Mouse (Mus musculus): Measurements from ENCODE around the gene Rbbp7.
"Not testable (repeated sequence)": the region's sequence is repeated elsewhere in the genome, so short reads cannot be mapped to it uniquely, and the experiment has no call there.

Rbbp7 gene

DNA sequence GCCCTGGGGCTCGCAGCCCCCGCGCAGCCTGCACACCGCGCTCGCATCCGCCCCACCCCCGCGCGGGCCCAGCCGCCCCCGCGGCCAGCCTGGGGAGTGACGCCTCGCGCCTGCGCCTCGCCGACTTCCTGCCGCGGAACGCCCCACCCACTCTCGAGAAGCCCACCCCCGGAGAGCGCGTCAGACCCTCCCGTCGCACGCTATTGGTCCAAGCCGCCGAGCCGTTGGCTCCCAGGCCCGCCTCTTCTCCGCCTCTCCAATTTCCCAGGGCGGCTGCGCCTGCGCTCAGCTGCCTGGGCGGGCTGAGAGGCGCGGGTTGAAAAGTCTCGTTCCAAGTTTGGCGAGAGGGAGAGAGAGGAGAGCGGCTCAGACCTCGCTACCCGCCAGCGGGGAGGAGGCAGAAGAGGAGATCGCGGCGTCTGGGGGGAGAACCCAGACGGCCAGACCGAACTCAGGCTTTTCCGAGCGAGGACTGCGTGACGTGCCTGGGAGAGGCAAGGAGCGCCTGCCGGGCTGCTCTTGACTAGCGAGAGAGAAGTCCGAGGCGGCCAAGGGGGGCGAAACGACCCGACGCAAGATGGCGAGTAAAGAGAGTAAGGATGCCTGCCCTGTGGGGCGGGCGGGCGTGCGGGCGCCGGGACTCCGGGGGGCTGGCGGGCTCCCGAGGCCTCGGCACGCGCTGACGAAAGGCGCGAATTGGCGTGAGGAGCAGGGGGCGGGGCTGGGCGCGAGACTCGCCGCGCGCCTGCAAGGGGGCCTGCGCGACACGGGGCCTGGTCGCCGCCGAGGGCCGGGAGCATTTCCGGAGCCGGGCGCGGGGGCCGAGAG lies at the start of gene Rbbp7:
Rbbp7 (plus strand) TSS at position 288 of the 828 bp plus-strand sequence.
- peak; percentile 98 for ATAC-seq (ENCODE audit: insufficient number of reproducible peaks, low FRiP score, low TSS enrichment)

DNA sequence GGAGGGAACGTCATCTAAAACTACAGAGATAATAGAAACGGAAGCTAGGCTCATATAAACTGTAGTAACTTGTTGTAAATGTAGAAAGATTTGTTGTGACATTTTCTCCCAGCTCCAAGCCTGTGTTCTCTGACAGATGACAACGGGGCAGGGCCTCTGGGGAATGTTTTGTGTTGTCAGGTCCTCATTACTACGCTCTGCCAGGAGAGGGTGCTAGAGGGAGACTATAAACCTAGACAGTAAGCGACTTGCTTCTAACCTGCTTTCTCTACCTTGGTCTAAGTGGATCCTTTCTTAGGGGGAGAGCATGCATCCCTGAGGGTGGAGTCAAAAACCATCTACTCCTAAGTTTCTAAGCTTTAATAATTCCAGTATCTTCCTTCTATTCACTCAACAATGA lies 42.4 kb upstream of the Rbbp7 start:
- peak; percentile 40; the same call in 1 of the 2 replicates for ATAC-seq (ENCODE audit: insufficient number of reproducible peaks, low FRiP score, low TSS enrichment)

DNA sequence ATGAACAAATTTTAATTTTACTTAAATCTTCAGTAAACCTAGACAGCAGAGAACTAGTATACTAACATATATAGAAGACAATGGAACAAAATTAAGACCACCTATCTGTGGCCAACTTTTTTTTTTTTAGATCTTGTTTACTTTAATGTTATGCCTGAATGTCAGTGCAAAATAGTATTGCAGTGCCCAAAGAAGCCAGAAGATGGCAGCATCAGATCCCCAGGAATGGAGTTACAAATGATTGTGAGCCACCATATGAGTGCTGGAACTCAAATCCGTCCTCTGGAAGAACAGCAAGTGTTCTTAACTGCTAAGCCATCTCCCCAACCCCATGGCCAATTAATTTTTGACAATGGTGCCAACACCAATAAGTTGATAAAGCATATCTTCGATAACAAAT lies 40.6 kb upstream of the Rbbp7 start:
- ATAC-seq (ENCODE audit: insufficient number of reproducible peaks, low FRiP score, low TSS enrichment) = no peak

DNA sequence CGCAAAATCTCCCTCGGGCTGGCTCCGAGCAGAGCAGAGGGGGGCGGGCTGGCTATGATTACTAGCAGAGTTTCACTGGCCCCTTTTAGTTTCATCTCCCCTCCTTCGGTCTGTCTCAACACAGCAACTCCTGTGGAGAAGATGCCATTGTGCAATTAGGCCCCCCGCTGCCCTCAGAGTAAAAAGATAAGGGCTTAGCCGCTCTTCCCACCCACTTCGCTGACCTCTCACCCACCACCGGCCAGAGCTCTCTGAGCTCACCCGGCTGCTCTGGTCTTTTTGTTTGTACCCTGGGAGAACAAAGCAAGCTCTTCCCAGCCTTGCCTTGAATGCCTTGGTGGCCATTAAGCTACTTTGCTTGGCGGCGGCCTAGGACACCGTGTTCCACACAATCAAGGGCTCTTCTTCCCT lies 32.8 kb upstream of the Rbbp7 start:
- no peak for ATAC-seq (ENCODE audit: insufficient number of reproducible peaks, low FRiP score, low TSS enrichment)

DNA sequence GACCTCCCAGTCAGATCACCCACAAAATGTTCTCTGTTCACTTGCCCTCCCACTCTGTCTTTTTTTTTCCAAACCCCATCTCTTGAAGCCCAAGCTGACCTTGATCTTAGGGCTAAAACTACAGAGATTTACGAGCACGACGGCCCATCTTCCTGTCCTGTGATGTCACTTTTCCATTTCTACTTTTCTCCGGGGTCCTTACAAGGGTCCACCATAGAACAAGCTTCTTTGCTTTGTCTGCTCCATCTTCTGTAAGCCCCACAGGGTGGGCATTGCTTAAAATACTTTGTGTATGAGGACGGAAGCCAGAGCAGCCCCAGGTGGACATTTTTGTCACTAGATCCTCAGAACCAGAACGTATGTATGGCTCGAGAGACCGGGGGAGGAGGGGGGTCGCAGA lies 32.4 kb upstream of the Rbbp7 start:
- no peak for ATAC-seq (ENCODE audit: insufficient number of reproducible peaks, low FRiP score, low TSS enrichment)

DNA sequence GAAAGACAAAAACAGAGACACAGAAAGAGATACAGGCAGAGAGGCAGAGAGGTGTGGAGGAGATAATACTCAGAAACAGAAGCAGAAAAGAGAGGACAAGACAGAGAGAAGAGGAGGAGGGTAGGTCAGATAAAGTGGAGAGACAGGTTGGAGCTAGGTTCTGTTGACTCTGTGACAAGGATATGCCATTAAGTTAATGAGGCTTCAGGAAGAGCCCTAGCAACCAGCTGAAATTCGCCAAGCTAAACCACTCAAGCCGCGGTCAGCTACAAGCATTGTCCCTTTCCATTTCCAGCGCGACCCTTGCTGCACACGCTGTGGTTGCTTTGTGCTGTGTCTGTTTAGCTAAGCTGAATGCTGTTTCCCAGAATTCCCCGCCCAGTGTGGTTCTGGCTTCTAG lies 32.0 kb upstream of the Rbbp7 start:
- ATAC-seq (ENCODE audit: insufficient number of reproducible peaks, low FRiP score, low TSS enrichment) = no peak

DNA sequence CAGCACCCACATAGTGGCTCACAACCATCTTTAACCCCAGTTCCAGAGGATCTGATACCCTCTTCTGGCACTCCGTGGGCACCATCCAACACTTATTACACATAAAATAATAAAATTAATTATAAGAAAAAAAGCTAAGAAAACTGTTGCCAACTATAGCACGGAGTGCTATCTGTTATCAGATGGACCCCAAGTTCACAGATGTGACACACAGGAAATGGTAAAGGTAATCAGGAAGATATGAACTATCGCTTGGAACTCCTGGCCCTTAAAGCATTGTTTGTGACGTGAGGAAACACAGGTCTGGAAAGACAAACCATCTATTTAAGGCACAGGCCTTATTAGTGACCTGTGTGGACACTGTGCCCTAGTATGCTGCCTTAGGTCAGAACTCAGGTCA lies 30.2 kb upstream of the Rbbp7 start:
- no peak for ATAC-seq (ENCODE audit: insufficient number of reproducible peaks, low FRiP score, low TSS enrichment)

DNA sequence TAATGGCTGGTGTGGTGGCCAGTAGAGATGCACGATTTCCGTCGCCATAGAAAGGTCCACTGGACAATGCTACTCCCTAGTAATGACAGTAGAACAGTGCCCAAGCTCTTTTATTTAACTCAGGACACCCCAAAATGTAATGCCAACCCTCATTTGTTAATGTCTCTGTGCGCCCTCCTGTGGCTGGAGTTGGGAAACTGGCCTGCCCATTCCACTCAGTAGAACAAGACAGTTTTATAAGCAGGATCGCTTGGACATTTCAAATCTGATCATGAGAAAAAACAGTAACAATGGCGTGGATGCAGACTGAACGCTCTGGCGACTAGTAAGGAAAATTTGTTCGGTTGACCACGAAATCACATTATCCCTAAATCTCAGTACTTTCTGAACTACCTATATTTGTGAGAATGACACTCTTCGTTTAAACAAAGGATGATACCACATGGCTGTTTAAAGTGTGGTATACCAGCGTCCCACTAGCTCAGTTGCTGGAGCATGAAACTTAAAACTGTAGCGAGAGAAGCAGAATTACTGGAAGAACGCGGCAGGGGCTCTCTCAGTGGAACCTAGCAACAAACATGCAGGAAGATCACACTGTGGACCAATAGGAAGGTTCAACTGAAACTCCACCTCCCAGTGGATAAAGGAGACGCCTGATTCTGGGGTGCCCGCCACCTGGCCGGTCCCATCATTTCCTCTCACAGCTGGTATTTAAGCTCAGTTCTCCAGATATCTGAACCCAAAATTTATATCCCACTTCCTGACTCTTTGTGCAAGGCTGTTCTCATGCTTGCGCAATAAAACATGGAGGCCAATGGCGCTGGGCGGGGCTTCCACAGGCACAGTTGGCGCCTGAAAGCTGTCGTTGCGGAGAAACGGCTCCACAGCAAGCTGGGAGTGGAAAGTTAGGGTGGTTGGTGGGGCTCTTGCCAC lies 24.9 kb upstream of the Rbbp7 start:
- peak; percentile 97 for ATAC-seq (ENCODE audit: insufficient number of reproducible peaks, low FRiP score, low TSS enrichment)

DNA sequence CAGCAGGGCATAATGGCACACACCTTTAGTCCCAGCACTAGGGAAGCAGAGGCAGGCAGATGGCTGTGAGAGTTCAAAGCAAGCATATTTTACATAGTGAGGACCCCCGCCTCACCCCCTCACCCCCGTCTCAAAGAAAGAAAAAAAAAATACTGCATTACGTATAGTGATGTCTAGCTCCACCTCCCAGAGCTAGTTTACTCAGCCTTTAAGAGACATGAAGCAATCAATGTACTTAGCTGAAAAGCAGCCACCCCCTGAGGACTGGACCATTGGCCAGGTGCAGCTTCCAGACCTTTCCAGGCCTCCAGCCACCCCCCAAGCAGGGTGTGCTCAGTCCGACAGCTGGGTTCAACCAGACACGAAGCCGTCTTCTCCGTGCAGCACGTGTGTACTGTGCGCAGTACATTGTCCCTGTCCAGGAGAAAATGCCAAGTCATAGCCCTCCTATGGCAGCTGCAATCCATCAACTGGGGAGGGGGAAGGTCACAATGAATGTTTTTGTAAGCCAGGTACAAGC lies 24.0 kb upstream of the Rbbp7 start:
- 0 out of 2 replicates have a peak, but pooled peaks have one; percentile 11 for ATAC-seq (ENCODE audit: insufficient number of reproducible peaks, low FRiP score, low TSS enrichment)

DNA sequence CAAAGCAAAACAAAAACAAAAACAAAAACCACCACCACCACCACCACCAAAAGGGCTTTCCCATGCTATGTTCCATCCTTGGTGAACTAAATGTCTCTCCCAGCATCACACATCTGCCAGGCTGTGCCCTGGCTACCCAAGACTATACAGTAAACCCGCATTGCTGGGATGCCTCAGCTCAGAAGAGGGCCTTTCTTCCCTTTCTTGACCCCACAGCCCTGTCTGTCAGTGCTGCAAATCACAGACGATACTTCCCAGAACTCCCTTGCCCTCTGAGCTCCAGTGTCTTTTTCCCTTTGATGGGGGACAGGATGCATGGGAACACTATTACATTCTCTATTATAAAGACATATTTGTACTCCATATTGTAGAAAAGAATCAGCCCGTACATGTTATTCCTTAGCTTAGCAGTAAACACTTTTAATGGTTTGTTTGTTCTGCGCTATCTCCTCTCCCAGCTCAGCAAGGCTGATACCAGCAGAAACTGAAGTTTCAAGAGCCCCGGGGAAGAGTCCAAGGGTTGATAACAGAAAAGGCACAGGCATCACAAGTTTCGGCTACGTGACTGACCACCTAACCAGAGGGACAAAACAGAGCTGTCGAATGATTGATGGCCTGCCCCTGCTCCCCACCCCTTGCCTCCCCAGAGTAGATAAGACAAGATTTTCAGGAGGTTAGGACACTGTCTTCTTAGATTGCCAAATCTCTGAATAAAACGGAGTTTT lies 11.3 kb upstream of the Rbbp7 start:
- ATAC-seq (ENCODE audit: insufficient number of reproducible peaks, low FRiP score, low TSS enrichment) = no peak

DNA sequence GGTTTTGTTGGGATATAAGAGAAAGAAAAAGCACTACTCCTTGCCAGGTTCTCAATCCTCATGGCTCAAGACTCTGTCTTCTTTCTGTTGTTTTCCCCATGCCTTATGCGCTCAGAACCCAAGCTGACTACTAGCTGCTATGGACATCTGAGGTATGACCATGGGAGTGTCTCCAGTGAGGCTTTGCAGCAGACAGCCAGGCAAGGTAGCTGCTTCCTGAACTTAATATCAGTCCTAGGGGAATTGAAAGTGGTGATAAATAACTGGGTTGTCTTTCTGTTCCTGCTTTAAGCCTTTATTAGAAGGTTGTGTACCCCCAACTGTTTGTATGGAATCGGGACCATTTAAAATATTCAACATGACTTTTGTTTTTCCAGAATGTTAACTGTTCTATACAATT lies 7.8 kb upstream of the Rbbp7 start:
- ATAC-seq (ENCODE audit: insufficient number of reproducible peaks, low FRiP score, low TSS enrichment) = no peak

DNA sequence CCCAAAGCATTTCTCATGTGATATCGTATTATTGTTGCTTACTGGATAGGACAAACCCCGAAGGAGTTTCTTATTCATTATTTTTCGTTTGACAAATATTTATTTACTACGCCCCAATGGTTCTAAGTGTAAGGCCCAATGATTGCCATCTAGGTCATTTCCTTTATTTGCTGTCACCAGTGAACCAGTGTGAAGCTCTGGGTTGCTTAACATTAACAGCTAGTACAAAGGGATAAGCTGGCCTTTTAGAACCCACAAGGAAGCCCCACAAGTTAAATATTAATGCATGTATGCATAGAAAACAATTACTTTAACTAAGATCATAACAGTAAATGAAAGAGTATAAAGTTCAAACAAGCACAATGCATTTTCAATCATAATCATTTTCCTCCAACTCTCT lies 5.9 kb upstream of the Rbbp7 start:
- ATAC-seq (ENCODE audit: insufficient number of reproducible peaks, low FRiP score, low TSS enrichment) = no peak

DNA sequence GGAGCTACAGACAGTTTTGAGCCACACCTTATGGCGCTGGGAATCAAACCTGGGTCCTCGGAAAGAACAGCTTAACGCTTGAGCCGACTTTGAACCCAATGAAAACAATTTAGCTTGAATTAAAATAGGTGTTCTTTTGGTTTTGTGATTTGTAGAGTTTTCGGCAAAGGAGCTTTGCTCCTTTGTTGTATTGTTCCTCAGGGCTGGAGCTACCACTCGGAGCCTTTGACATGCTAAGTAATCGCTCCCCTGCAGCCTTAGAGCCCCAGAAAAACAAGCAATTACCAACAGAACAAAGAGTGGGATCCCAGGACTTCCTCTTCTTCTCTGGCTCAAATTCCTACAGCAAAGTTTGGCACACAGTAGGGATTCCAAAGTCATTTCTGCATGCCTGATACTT lies 4.1 kb upstream of the Rbbp7 start:
- no peak for ATAC-seq (ENCODE audit: insufficient number of reproducible peaks, low FRiP score, low TSS enrichment)

DNA sequence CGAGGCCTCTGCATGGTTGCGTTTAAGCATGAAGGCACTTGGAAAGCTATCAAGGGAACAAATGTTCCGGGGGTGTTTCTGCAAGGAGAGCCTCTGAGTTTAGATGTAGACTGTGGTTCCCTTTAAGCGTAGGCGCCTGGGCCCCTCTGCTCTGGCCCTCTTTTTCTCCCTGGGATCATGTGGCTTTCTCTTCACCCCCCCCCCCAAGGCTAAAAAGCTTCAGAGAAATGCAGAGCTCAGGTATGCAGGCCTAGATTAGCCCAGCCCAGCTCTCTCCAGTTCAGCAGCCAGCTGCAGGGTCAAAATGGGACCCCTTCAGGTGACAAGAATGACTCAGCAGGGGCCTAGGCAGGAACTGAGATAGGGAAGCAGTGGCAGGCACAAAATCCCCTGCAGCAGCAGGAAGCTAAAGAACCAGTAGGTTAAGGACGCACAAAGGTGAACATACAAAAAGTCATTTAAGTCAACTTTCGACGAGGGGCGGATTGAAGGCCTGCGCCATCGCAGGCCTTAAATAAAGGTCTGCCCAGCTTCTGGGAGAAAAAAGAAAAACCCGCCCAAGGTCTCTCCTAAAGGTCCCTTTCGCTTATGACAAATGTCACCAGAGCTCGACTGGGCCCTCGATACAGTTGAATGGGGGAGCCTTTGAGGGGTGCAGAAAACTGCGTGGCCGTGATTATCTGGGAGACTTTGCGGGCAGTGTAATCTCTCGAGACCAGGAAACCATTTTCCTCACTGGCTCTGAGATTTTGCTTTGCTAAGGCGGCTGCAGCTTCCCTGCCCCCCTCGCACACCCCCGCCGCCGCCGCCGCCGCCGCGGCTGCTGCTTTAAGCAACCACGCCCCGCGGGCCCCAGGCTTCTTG lies 719 bp upstream of the Rbbp7 start:
- ATAC-seq (ENCODE audit: insufficient number of reproducible peaks, low FRiP score, low TSS enrichment) = peak; percentile 5; the same call in 1 of the 2 replicates

DNA sequence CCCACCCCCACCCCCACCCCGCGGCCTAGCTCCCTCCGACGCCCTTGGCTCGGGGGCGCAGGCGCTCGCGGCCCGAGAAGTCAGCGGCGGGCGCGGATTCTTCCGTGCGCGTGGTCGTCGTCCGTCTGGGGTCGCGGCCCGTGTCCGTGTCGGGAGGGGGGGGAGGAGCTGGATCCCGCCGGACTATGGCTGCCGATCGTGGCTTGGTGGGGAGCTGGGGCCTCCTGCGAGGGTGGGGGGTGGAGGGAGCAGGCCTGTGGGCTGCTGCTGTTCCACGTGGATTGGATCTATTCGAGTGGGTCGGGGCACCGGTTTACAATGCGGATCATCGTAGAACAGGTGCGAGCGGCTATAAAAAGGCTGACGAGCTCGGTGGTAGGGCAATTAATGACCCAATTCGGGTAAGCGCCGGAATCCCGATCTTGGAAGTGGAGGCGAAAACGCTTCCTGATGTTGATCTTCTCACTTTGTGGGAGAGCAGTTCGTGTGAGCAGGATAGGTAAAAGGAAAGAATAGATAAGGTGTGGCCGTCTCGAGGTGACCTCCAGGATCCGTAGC lies 835 bp downstream of the Rbbp7 start:
- no peak for ATAC-seq (ENCODE audit: insufficient number of reproducible peaks, low FRiP score, low TSS enrichment)

DNA sequence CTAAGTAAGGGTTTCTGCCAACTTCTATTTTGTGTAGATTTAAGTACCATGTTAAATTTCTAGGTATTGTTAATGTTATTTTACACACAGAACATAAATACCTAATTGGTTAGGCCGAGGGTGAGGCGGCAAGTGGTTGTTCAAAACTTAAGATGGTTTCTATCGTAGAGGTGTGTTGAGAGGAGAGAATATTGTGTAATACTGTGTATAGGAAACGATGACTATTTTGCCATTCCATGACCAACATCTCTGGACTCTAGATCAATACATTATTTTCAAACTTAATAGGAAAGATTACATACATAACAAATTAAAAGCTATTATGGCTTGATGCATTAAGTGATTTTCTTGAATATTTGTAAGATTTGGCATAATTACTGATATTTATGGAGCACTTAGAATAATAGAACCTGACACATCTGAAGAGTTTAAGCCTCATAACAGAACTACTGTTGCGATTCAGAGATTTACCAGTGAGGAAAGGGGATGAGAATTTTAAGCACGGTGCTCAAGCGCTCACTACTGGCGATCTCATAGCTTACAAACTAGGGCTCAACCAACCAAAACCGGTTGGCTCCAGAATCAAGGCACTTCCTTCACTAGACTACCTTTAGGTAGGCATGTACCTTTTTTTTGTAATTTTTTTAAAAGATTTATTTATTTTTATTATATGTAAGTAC lies 1.7 kb downstream of the Rbbp7 start:
- no peak for ATAC-seq (ENCODE audit: insufficient number of reproducible peaks, low FRiP score, low TSS enrichment)

DNA sequence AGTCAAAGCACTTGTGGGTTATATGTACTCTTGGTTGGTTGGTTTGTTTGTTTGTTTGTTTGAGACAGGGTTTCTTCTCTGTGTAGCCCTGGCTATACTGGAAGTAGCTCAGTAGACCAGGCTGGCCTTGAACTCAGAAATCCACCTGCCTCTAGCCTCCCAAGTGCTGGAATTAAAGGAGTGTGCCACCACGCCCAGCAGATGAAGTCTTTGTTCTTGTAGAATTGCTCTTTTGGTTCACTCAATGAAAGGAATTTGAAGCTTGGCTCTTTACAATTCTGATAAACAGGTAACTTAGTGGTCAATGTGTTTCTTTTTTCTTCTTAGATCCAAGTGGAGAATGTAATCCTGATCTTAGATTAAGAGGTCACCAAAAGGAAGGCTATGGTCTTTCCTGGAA lies 10.5 kb downstream of the Rbbp7 start:
- ATAC-seq (ENCODE audit: insufficient number of reproducible peaks, low FRiP score, low TSS enrichment) = no peak

DNA sequence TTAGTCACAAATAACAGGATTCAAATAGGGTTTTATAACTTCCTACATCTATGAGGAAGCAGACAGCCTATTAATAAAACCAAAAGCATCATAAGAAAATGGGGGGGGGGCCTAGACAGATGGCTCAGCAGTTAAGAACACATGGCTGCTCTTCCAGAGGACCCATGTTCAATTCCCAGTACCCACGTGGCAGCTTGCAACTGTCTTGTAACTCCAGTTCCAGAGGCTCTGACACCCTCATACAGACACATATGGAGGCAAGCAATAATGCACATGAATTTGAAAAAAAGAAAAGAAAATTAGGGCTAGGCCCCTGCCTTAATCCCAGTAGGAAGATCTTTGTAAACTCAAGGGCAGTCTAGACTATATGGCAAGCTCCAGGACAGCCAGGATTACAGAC lies 28.2 kb downstream of the Rbbp7 start:
- no peak for ATAC-seq (ENCODE audit: insufficient number of reproducible peaks, low FRiP score, low TSS enrichment)

DNA sequence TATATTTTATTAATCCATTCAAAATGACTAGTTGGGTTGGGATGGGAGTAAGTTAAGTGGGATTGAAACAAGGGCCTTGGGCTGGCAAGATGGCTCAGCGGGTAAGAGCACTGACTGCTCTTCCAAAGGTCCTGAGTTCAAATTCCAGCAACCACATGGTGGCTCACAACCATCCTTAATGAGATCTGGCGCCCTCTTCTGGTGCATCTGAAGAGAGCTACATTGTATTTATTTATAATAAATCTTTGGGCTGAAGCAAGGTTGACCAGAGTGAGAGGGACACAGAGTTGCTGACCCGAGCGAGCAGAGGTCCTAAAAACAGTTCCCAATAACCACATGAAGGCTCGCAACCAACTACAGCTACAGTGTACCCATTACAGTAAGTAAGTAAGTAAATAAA lies 31.2 kb downstream of the Rbbp7 start:
- not testable (repeated sequence) for ATAC-seq (ENCODE audit: insufficient number of reproducible peaks, low FRiP score, low TSS enrichment)

Data from cerebellum, adult (tissue).